Mouse (Mus musculus): ENCODE measurements around the gene Ada. TPM values are rescaled to one million over a fixed set of nuclear protein-coding genes. Genes with fewer than 3 reads are reported as not detected.

Ada gene
- polyA plus RNA-seq, 1 experiment = 0.39 TPM

DNA sequence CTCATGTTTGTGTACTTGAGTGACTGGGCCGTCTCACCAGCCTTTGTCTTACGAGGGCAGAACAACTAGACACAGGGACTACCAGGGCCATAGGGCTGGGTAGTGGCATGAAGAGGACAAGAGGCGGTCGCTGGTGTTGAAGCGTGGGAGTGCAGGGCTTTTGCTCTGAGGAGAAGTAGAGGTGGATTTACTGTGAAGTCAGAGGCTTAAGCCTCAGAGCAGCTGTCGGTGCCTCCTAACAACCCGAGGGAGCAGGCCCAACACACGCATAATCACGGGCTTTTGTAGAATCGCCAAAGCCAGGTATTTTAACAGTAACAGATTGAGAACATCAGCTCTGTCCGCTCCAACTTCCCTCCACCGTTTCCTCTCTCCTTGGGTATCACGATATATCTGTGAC is 26.6 kb upstream of the Ada start:
- no peak for TF ChIP-seq GATA1 (IDR thresholded peaks at IDR 0.05; ENCODE audit: low read length)
- TF ChIP-seq TAL1 (IDR thresholded peaks at IDR 0.05; ENCODE audit: low read length) = no peak
- Histone ChIP-seq H3K9me3 (ENCODE audit: control insufficient read depth, low read length) (no peaks in the 10 kb centered on the region), H3K36me3 (ENCODE audit: control insufficient read depth) (no peaks in the 10 kb centered on the region), H3K4me3 (replicated peaks) (no peak overlapping the region), H3K27me3 (ENCODE audit: control insufficient read depth) (peaks cover 8% of the 10 kb centered on the region), H3K4me1 (ENCODE audit: control insufficient read depth) (no peaks in the 10 kb centered on the region)

- no peak for TF ChIP-seq GATA1 (IDR thresholded peaks at IDR 0.05; ENCODE audit: low read length)
- no peak for TF ChIP-seq TAL1 (IDR thresholded peaks at IDR 0.05; ENCODE audit: low read length)
Observed at GRCm38 (mm10) chr2:163770731-163771130, 20.7 kb upstream of the Ada start.

DNA sequence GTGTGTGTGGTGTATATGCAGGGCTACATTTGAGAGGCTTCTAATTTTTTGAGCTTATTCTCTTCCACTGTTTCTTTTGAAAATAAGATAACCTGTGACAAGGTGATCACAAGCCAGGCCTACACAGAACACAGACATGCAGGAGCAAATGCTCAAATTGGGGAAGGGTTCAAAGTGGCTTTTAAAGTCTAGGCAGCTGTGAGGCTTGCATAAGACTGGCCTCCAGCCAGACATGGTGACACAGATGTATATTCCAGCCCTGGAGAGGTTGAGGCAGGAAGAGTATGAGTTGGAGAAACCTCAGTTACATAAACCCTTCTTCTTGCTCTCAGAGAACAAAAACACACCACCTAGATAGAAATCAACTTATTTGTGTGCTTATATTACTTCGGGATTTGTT is 16.9 kb upstream of the Ada start:
- no peaks in the 10 kb centered on the region for H3K36me3 ChIP-seq (ENCODE audit: control insufficient read depth)
- TF ChIP-seq GATA1 (IDR thresholded peaks at IDR 0.05; ENCODE audit: low read length) = no peak
- TF ChIP-seq TAL1 (IDR thresholded peaks at IDR 0.05; ENCODE audit: low read length) = no peak
- H3K4me3 ChIP-seq (replicated peaks) = no peak overlapping the region
- no peaks in the 10 kb centered on the region for H3K9me3 ChIP-seq (ENCODE audit: control insufficient read depth, low read length)
- no peaks in the 10 kb centered on the region for H3K27me3 ChIP-seq (ENCODE audit: control insufficient read depth)
- no peaks in the 10 kb centered on the region for H3K4me1 ChIP-seq (ENCODE audit: control insufficient read depth)

More at GRCm38 (mm10) chr2:163770731-163771130, 20.7 kb upstream of the Ada start:
- H3K27me3 ChIP-seq (ENCODE audit: control insufficient read depth) = peaks cover 4% of the 10 kb centered on the region; the same call in 1 of the 2 replicates
- H3K9me3 ChIP-seq (ENCODE audit: control insufficient read depth, low read length) = no peaks in the 10 kb centered on the region
- H3K4me1 ChIP-seq (ENCODE audit: control insufficient read depth) = no peaks in the 10 kb centered on the region
- no peaks in the 10 kb centered on the region for H3K36me3 ChIP-seq (ENCODE audit: control insufficient read depth)
- H3K4me3 ChIP-seq (replicated peaks) = no peak overlapping the region

DNA sequence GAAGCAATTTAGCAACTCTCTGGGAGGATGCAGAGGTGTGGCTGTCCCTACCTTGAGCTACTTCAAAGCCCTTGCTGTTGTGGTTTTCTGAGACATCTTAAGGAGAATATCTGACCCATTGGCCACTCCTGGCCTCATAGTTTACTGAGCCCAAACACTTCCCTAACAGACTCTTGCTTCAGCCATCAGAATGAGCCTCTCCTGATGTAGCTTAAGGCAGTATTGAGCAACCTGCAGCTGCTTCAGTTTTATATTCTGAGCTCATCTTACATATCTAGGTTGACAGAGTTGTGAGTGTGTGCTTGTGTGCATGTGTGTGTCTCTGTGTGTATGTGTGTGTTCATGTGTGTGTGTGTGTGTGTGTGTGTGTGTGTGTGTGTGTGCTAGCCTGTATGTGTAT is 16.2 kb upstream of the Ada start:
- Histone ChIP-seq H3K36me3 (ENCODE audit: control insufficient read depth) (no peaks in the 10 kb centered on the region), H3K4me1 (ENCODE audit: control insufficient read depth) (no peaks in the 10 kb centered on the region), H3K4me3 (replicated peaks) (no peak overlapping the region), H3K9me3 (ENCODE audit: control insufficient read depth, low read length) (no peaks in the 10 kb centered on the region), H3K27me3 (ENCODE audit: control insufficient read depth) (no peaks in the 10 kb centered on the region)
- TF ChIP-seq GATA1 (IDR thresholded peaks at IDR 0.05; ENCODE audit: low read length) (no peak), TAL1 (IDR thresholded peaks at IDR 0.05; ENCODE audit: low read length) (no peak)

DNA sequence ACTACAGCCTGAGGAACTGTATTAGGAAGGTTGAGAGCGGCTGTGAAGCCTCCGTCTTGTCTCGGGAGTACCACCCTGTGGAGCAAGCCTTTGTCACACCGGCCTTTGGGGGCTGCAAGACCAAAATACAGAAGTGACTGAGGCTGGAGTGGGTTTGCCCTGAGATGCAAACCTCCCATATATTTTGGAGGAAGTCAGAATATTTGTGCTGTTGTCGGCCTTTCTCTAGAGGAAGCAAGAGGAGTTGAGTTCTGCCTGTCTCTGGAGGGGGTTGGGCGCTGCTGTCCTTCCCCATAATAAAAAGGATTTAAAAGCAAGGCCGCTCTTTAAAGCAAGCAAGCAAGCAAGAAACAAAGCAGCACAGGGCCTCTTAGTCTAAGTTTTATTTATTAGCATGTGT is 11.4 kb upstream of the Ada start:
- Histone ChIP-seq H3K4me3 (replicated peaks) (no peak overlapping the region), H3K36me3 (ENCODE audit: control insufficient read depth) (no peaks in the 10 kb centered on the region)

DNA sequence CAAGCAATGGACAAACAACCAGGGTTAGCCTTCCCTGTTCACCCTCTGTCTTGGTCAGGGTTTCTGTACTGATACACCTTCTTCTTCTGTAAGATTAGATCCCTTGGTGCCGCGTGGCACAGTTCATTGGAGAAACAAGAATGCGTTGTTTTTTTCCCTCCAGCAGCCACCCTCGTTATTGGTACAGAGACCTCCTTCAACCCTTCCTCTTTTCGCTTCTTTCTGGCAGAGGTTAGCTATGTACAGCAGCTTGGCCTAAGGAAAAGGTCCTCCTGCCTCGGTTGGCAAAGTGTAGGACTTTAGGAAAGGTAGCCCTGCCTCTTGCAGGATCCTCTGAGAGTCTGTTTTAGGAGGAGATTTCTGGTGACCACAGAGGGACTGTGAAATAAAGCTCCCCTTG is 10.6 kb upstream of the Ada start:
- no peaks in the 10 kb centered on the region for H3K4me1 ChIP-seq (ENCODE audit: control insufficient read depth)
- no peaks in the 10 kb centered on the region for H3K27me3 ChIP-seq (ENCODE audit: control insufficient read depth)
- H3K36me3 ChIP-seq (ENCODE audit: control insufficient read depth) = no peaks in the 10 kb centered on the region
- H3K4me3 ChIP-seq (replicated peaks) = no peak overlapping the region
- no peaks in the 10 kb centered on the region for H3K9me3 ChIP-seq (ENCODE audit: control insufficient read depth, low read length)
- no peak for TF ChIP-seq TAL1 (IDR thresholded peaks at IDR 0.05; ENCODE audit: low read length)
- no peak for TF ChIP-seq GATA1 (IDR thresholded peaks at IDR 0.05; ENCODE audit: low read length)

More for the DNA sequence above, 11.4 kb upstream of the Ada start:
- H3K4me1 ChIP-seq (ENCODE audit: control insufficient read depth) = no peaks in the 10 kb centered on the region
- no peaks in the 10 kb centered on the region for H3K9me3 ChIP-seq (ENCODE audit: control insufficient read depth, low read length)
- H3K27me3 ChIP-seq (ENCODE audit: control insufficient read depth) = no peaks in the 10 kb centered on the region
- TF ChIP-seq TAL1 (IDR thresholded peaks at IDR 0.05; ENCODE audit: low read length) = no peak
- TF ChIP-seq GATA1 (IDR thresholded peaks at IDR 0.05; ENCODE audit: low read length) = no peak

DNA sequence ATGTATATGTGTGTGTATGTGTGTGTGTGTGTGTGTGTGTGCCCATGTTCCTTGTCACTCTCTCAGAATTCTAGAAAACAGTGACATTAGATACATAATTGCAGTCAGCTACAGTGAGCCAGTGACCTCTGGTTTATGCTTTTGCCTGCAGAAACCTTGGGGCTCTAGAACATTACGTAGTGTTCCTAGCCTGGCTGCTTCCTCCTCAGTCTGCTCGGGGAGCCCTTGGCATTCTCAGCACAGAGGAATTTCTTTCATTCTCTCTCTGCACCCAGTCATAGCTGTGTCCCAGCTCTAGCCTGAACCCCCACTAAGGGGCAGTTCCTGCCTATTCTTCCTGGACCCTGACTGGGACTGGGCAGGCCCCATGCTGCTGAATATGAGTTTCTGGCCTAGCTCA is 8.1 kb upstream of the Ada start:
- Histone ChIP-seq H3K36me3 (ENCODE audit: control insufficient read depth) (no peaks in the 10 kb centered on the region), H3K9me3 (ENCODE audit: control insufficient read depth, low read length) (no peaks in the 10 kb centered on the region), H3K4me3 (replicated peaks) (no peak overlapping the region), H3K4me1 (ENCODE audit: control insufficient read depth) (no peaks in the 10 kb centered on the region), H3K27me3 (ENCODE audit: control insufficient read depth) (no peaks in the 10 kb centered on the region)
- TF ChIP-seq TAL1 (IDR thresholded peaks at IDR 0.05; ENCODE audit: low read length) (no peak), GATA1 (IDR thresholded peaks at IDR 0.05; ENCODE audit: low read length) (no peak)

DNA sequence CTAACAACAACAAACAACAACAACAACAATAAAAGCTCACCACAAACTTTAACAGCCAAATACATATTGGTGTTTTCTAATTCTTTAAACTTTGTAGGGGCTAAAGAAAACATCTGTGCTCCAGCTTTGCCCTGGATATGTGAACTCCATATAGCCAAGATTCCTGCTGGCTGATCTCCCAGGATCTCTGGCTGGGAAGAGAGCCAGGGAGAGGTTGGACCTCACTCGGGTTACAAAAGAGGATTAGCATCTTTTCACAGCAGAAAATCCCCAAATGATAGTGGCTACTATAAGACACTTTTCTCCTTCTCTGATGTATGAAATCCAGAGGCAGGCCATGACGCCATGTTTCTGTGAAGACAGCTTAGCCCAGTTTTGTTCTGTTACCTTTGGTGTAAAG is 6.7 kb upstream of the Ada start:
- TF ChIP-seq TAL1 (IDR thresholded peaks at IDR 0.05; ENCODE audit: low read length) = no peak
- TF ChIP-seq GATA1 (IDR thresholded peaks at IDR 0.05; ENCODE audit: low read length) = no peak
- Histone ChIP-seq H3K4me1 (ENCODE audit: control insufficient read depth) (no peaks in the 10 kb centered on the region; the same call in 1 of the 2 replicates), H3K36me3 (ENCODE audit: control insufficient read depth) (no peaks in the 10 kb centered on the region), H3K9me3 (ENCODE audit: control insufficient read depth, low read length) (no peaks in the 10 kb centered on the region), H3K27me3 (ENCODE audit: control insufficient read depth) (no peaks in the 10 kb centered on the region), H3K4me3 (replicated peaks) (no peak overlapping the region)

- H3K27me3 ChIP-seq (ENCODE audit: control insufficient read depth) = peaks cover 16% of the 10 kb centered on the region
- no peaks in the 10 kb centered on the region for H3K36me3 ChIP-seq (ENCODE audit: control insufficient read depth)
- H3K4me3 ChIP-seq (replicated peaks) = no peak overlapping the region
- peaks cover 14% of the 10 kb centered on the region for H3K4me1 ChIP-seq (ENCODE audit: control insufficient read depth)
- no peaks in the 10 kb centered on the region for H3K9me3 ChIP-seq (ENCODE audit: control insufficient read depth, low read length)
- TF ChIP-seq TAL1 (IDR thresholded peaks at IDR 0.05; ENCODE audit: low read length) (no peak), GATA1 (IDR thresholded peaks at IDR 0.05; ENCODE audit: low read length) (no peak)
Observed at GRCm38 (mm10) chr2:163754228-163754627, 4.2 kb upstream of the Ada start.
